46 mouse cellular contexts compared by ENCODE assay signal in genomic region chr3:107670500-107670899, GRCm38 (mm10). TPM values are rescaled to one million over a fixed set of nuclear protein-coding genes. Genes with fewer than 3 reads are reported as not detected.
"Had no signal": no experiment of that assay in that cellular context is flagged by ENCODE, and none has a peak within 500 bp of the region (broad histone marks: within the 10 kb centered on the region; RNA-seq: fewer than 3 reads in every experiment).

No protein-coding gene starts in this region.

- H3K9me3 ChIP-seq: limb, embryonic 10.5 days; limb, embryonic 12.5 days; limb, embryonic 13.5 days; limb, embryonic 15.5 days; liver, embryonic 12.5 days; liver, embryonic 13.5 days; liver, embryonic 15.5 days; lung, embryonic 15.5 days; megakaryocyte, embryonic 14.5 days; midbrain, embryonic 10.5 days; midbrain, embryonic 12.5 days; midbrain, embryonic 13.5 days; midbrain, embryonic 15.5 days; neural tube, embryonic 12.5 days had no signal

- H3K4me1 ChIP-seq: limb, embryonic 10.5 days; limb, embryonic 12.5 days; limb, embryonic 13.5 days; limb, embryonic 15.5 days; liver, embryonic 12.5 days; liver, embryonic 13.5 days; liver, embryonic 15.5 days; lung, embryonic 15.5 days; megakaryocyte, embryonic 14.5 days; midbrain, embryonic 10.5 days; midbrain, embryonic 12.5 days; midbrain, embryonic 13.5 days; midbrain, embryonic 15.5 days; neural tube, embryonic 12.5 days had no signal

- H3K27me3 ChIP-seq: limb, embryonic 12.5 days; limb, embryonic 13.5 days; limb, embryonic 15.5 days; liver, embryonic 12.5 days; liver, embryonic 13.5 days; liver, embryonic 15.5 days; lung, embryonic 15.5 days; megakaryocyte, embryonic 14.5 days; midbrain, embryonic 12.5 days; midbrain, embryonic 13.5 days; midbrain, embryonic 15.5 days; neural tube, embryonic 12.5 days had no signal

- H3K27ac ChIP-seq: limb, embryonic 10.5 days; limb, embryonic 12.5 days; limb, embryonic 13.5 days; liver, embryonic 12.5 days; liver, embryonic 13.5 days; liver, embryonic 14.5 days; liver, embryonic 15.5 days; lung, embryonic 15.5 days; midbrain, embryonic 10.5 days; midbrain, embryonic 12.5 days; midbrain, embryonic 13.5 days; midbrain, embryonic 15.5 days; neural tube, embryonic 12.5 days had no signal

- ATAC-seq: liver, embryonic 12.5 days; liver, postnatal 0 days; lung, postnatal 0 days; midbrain, embryonic 13.5 days; midbrain, embryonic 15.5 days; midbrain, embryonic 16.5 days had no signal

- H3K4me3 ChIP-seq: limb, embryonic 10.5 days; limb, embryonic 12.5 days; limb, embryonic 13.5 days; limb, embryonic 15.5 days; liver, embryonic 12.5 days; liver, embryonic 13.5 days; liver, embryonic 15.5 days; lung, embryonic 15.5 days; megakaryocyte, embryonic 14.5 days; midbrain, embryonic 10.5 days; midbrain, embryonic 12.5 days; midbrain, embryonic 13.5 days; midbrain, embryonic 15.5 days; myocyte; neural tube, embryonic 12.5 days had no signal

- DNase-seq: left cerebral cortex, postnatal 4 days; liver; liver, embryonic 13.5 days; liver, postnatal 0 days; lung, adult 18-20 months; lung, adult 2 months; lung, embryonic 14.5 days; lung, postnatal 14 days; lung, postnatal 36 days; lung, postnatal 4 days; midbrain, embryonic 14.5 days had no signal

- H3K9ac ChIP-seq: limb, embryonic 12.5 days; limb, embryonic 13.5 days; limb, embryonic 15.5 days; liver, embryonic 12.5 days; liver, embryonic 13.5 days; liver, embryonic 14.5 days; liver, embryonic 15.5 days; liver, postnatal 0 days; lung, embryonic 14.5 days; lung, embryonic 15.5 days; midbrain, embryonic 12.5 days; midbrain, embryonic 13.5 days; midbrain, embryonic 15.5 days; neural tube, embryonic 12.5 days had no signal

- H3K4me2 ChIP-seq: limb, embryonic 12.5 days; limb, embryonic 13.5 days; limb, embryonic 15.5 days; liver, embryonic 11.5 days; liver, embryonic 12.5 days; liver, embryonic 13.5 days; liver, embryonic 15.5 days; lung, embryonic 14.5 days; lung, embryonic 15.5 days; midbrain, embryonic 11.5 days; midbrain, embryonic 12.5 days; midbrain, embryonic 13.5 days; midbrain, embryonic 15.5 days; neural tube, embryonic 12.5 days had no signal

RNA-seq across cellular contexts. Expression of gene Gm10961, which starts 39.4 kb away (rescaled TPM):
- total RNA-seq: left cerebral cortex, adult 8-10 months; left cerebral cortex, postnatal 10 days; left cerebral cortex, postnatal 14 days; left cerebral cortex, postnatal 25 days; left cerebral cortex, postnatal 36 days; left cerebral cortex, postnatal 4 days; liver, adult 2 months; megakaryocyte progenitor cell, adult 5-6 weeks; megakaryocyte, adult 5-6 weeks; megakaryocyte-erythroid progenitor cell, adult 5-6 weeks; midbrain, postnatal 0 days; monocyte, adult 5-6 weeks had no signal
- polyA plus RNA-seq: limb, embryonic 10.5 days; limb, embryonic 11.5 days; limb, embryonic 12.5 days; limb, embryonic 13.5 days; limb, embryonic 14.5 days; limb, embryonic 15.5 days; liver, adult 2 months; liver, embryonic 11.5 days; liver, embryonic 12.5 days; liver, embryonic 13.5 days; liver, embryonic 14.5 days; liver, embryonic 15.5 days; liver, embryonic 16.5 days; liver, postnatal 0 days; lung, adult 2 months; lung, embryonic 14.5 days; lung, embryonic 15.5 days; lung, embryonic 16.5 days; lung, postnatal 0 days; midbrain, embryonic 10.5 days; midbrain, embryonic 11.5 days; midbrain, embryonic 12.5 days; midbrain, embryonic 13.5 days; midbrain, embryonic 14.5 days; midbrain, embryonic 15.5 days; midbrain, embryonic 16.5 days; midbrain, postnatal 0 days; myocyte; neural tube, embryonic 11.5 days; neural tube, embryonic 12.5 days had no signal
